Mouse (Mus musculus) brown adipose tissue, adult 24 weeks (tissue): ENCODE data around the gene Stard9. TPM values are rescaled to one million over a fixed set of nuclear protein-coding genes. Genes with fewer than 3 reads are reported as not detected.

Experiments
- H3K27ac ChIP-seq: fragments of 200-500 bp; replicated peaks from 2 replicates; pipeline ENCODE4 v1.5.1; 2012; ENCODE audit warnings: low read depth, mild to moderate bottlenecking, low read length
- H3K4me1 ChIP-seq: fragments of 200-500 bp; 2 replicates; pipeline ENCODE4 v1.6.1; 2012; ENCODE audit warnings: low read length, mixed read lengths; ENCODE audit not compliant: control insufficient read depth, insufficient read depth, insufficient read length
- H3K4me3 ChIP-seq: fragments of 200-500 bp; 2 replicates; pipeline ENCODE4 v1.5.1; 2012; ENCODE audit warnings: low read depth, mild to moderate bottlenecking, low read length, moderate library complexity; ENCODE audit not compliant: insufficient read depth
- polyA plus RNA-seq: library from polyadenylated mRNA; stranded (reverse); fragments of >200 nt; gene quantifications from 2 replicates; pipeline ENCODE4 v1.2.4, GENCODE M21; 2012; ENCODE audit not compliant: missing spikeins, insufficient read depth, insufficient read length

The Stard9 gene
- 2.3 and 3.9 TPM in 2 replicates for polyA plus RNA-seq

GRCm38 (mm10) chr2:120628886-120629735 is at the start of gene Stard9:
Gene Stard9 (plus strand): TSS chr2:120629121.
- Histone ChIP-seq H3K27ac (peak within 1 kb of the TSS; percentile 33), H3K4me1 (peaks cover 7% of the 10 kb centered on the region; the same call in 1 of the 2 replicates), H3K4me3 (peak within 1 kb of the TSS; percentile 74)

- Histone ChIP-seq H3K4me1 (no peaks in the 10 kb centered on the region), H3K4me3 (no peak overlapping the region), H3K27ac (no peak overlapping the region)
Observed at GRCm38 (mm10) chr2:120589759-120590158, 39.2 kb upstream of the Stard9 start.

- no peak overlapping the region for H3K27ac ChIP-seq
- H3K4me3 ChIP-seq: no peak overlapping the region
Observed at GRCm38 (mm10) chr2:120592227-120592626, 36.7 kb upstream of the Stard9 start.

GRCm38 (mm10) chr2:120597734-120598133 is 31.2 kb upstream of the Stard9 start:
- Histone ChIP-seq H3K4me1 (no peaks in the 10 kb centered on the region), H3K27ac (no peak overlapping the region), H3K4me3 (no peak overlapping the region)

More at GRCm38 (mm10) chr2:120592227-120592626, 36.7 kb upstream of the Stard9 start:
- H3K4me1 ChIP-seq: no peaks in the 10 kb centered on the region

GRCm38 (mm10) chr2:120599506-120599905 is 29.4 kb upstream of the Stard9 start:
- no peak overlapping the region for H3K27ac ChIP-seq
- no peak overlapping the region for H3K4me3 ChIP-seq
- H3K4me1 ChIP-seq: no peaks in the 10 kb centered on the region

- Histone ChIP-seq H3K27ac (no peak overlapping the region), H3K4me1 (no peaks in the 10 kb centered on the region), H3K4me3 (no peak overlapping the region)
Observed at GRCm38 (mm10) chr2:120606021-120606690, 22.8 kb upstream of the Stard9 start.

- no peaks in the 10 kb centered on the region for H3K4me1 ChIP-seq
- peak within 1 kb of the TSS; percentile 93 for H3K4me3 ChIP-seq
- H3K27ac ChIP-seq: peak within 1 kb of the TSS; percentile 87
Observed at GRCm38 (mm10) chr2:120608830-120609723, 19.8 kb upstream of the Stard9 start, which contains the start of the genes Haus2 and Lrrc57. Gene Haus2 (plus strand): TSS chr2:120609383. Gene Lrrc57 (minus strand): TSS chr2:120609520.

GRCm38 (mm10) chr2:120616279-120617163 is 12.4 kb upstream of the Stard9 start:
- Histone ChIP-seq H3K4me3 (no peak overlapping the region), H3K4me1 (no peaks in the 10 kb centered on the region), H3K27ac (no peak overlapping the region)

- no peak overlapping the region for H3K27ac ChIP-seq
- H3K4me3 ChIP-seq: no peak overlapping the region
- no peaks in the 10 kb centered on the region for H3K4me1 ChIP-seq
Observed at GRCm38 (mm10) chr2:120619538-120619937, 9.4 kb upstream of the Stard9 start.

GRCm38 (mm10) chr2:120622920-120623319 is 6.0 kb upstream of the Stard9 start:
- H3K27ac ChIP-seq: no peak overlapping the region
- no peaks in the 10 kb centered on the region for H3K4me1 ChIP-seq
- no peak overlapping the region for H3K4me3 ChIP-seq

- H3K27ac ChIP-seq: no peak overlapping the region
- H3K4me3 ChIP-seq: peak overlapping the region; percentile 37
Observed at GRCm38 (mm10) chr2:120628076-120628865, 650 bp upstream of the Stard9 start.

GRCm38 (mm10) chr2:120630246-120630645 is 1.3 kb downstream of the Stard9 start:
- Histone ChIP-seq H3K4me1 (peaks cover 7% of the 10 kb centered on the region; the same call in 1 of the 2 replicates), H3K27ac (peak overlapping the region; percentile 33; the same call in 1 of the 2 replicates), H3K4me3 (peak overlapping the region; percentile 74)

More at GRCm38 (mm10) chr2:120628076-120628865, 650 bp upstream of the Stard9 start:
- H3K4me1 ChIP-seq: peaks cover 7% of the 10 kb centered on the region; the same call in 1 of the 2 replicates

GRCm38 (mm10) chr2:120630655-120631054 is 1.7 kb downstream of the Stard9 start:
- Histone ChIP-seq H3K4me1 (peaks cover 7% of the 10 kb centered on the region; the same call in 1 of the 2 replicates), H3K4me3 (peak overlapping the region; percentile 23; the same call in 1 of the 2 replicates), H3K27ac (no peak overlapping the region)
